Mouse (Mus musculus): ENCODE results near the gene Hddc3. TPM values are rescaled to one million over a fixed set of nuclear protein-coding genes. Genes with fewer than 3 reads are reported as not detected.

Gene Hddc3
- polyA plus RNA-seq, 1 experiment from 2014 or later, result 9.7 TPM

GRCm38 (mm10) chr7:80369461-80369860, 26.6 kb downstream of the Hddc3 start:
- Histone ChIP-seq H3K27ac (ENCODE audit: low read depth, low read length) (no peak overlapping the region), H3K36me3 (ENCODE audit: control insufficient read depth, insufficient read depth, low read length) (peaks cover 11% of the 10 kb centered on the region; the same call in 1 of the 2 replicates), H3K9me3 (ENCODE audit: control insufficient read depth, low read length) (no peaks in the 10 kb centered on the region), H3K4me2 (peak overlapping the region; percentile 97), H3K27me3 (replicated peaks; ENCODE audit: control insufficient read depth, insufficient read depth, low read length) (no peaks in the 10 kb centered on the region), H3K9ac (ENCODE audit: low read depth, low read length) (no peak overlapping the region), H3K4me3 (ENCODE audit: low read depth, low read length) (no peak overlapping the region), H3K4me1 (replicated peaks; ENCODE audit: control insufficient read depth, insufficient read depth, low read length) (peaks cover 12% of the 10 kb centered on the region)
- DNase-seq (ENCODE audit: low spot score) (no peak), ATAC-seq (replicated peaks; ENCODE audit: low FRiP score) (no peak)
- WGBS, result 62% methylated on average over 5 of the region's 5 CpGs

GRCm38 (mm10) chr7:80369967-80370431, 27.1 kb downstream of the Hddc3 start:
- no peak for DNase-seq (ENCODE audit: low spot score)

GRCm38 (mm10) chr7:80370649-80371040, 27.7 kb downstream of the Hddc3 start:
- peak overlapping the region; percentile 14 for H3K27ac ChIP-seq (ENCODE audit: low read depth, low read length)
- ATAC-seq (replicated peaks; ENCODE audit: low FRiP score), result peak; percentile 47
- WGBS, result 0% methylated on average over 29 of the region's 31 CpGs

More at GRCm38 (mm10) chr7:80369967-80370431, 27.1 kb downstream of the Hddc3 start:
- ATAC-seq (replicated peaks; ENCODE audit: low FRiP score), result no peak
- Histone ChIP-seq H3K27me3 (replicated peaks; ENCODE audit: control insufficient read depth, insufficient read depth, low read length) (no peaks in the 10 kb centered on the region), H3K36me3 (ENCODE audit: control insufficient read depth, insufficient read depth, low read length) (peaks cover 11% of the 10 kb centered on the region; the same call in 1 of the 2 replicates), H3K27ac (ENCODE audit: low read depth, low read length) (peak overlapping the region; percentile 14; the same call in 1 of the 2 replicates), H3K9me3 (ENCODE audit: control insufficient read depth, low read length) (no peaks in the 10 kb centered on the region), H3K4me3 (ENCODE audit: low read depth, low read length) (peak overlapping the region; percentile 81), H3K9ac (ENCODE audit: low read depth, low read length) (peak overlapping the region; percentile 73), H3K4me2 (peak overlapping the region; percentile 97), H3K4me1 (replicated peaks; ENCODE audit: control insufficient read depth, insufficient read depth, low read length) (peaks cover 12% of the 10 kb centered on the region)
- WGBS, result 40% methylated on average over 4 of the region's 4 CpGs

DNA sequence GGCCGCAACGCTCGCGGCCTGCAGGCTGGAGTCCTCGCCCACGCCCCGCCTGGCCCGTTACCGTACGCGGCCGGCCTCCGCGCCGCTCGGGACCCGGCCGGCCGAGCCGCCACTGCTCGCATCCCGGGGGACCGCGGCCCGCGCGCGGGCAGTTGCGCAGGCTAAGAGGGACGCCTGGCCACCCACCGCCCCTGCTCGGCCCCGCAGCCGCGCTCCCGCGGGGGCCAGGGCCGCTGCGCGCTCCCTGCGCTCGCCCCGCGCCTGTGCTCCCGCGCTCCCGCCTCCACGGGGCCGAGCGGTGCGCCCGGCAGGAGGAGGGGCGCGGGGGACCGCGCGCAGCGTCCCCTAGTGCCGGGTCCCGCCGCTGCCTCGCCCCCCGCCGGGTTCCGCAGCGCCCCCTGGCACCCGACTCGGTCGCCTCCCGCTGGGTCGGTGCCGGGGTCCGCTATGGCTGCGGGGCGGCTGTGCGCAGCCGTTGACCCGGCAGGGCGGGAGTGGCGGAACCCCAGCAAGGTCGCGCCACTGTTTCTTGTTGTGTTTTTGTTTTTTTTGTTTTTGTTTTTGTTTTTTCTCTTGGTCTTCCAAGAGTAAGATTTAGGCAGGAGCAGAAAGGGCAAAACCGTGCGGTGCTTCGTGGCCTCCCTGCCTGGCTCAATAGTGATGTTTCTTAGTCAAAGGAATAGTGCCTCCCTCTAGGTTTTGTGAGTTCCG, 28.3 kb downstream of the Hddc3 start, which contains the start of gene Man2a2:
Man2a2 (minus strand) TSS at position 335 of the 711 bp plus-strand sequence.
- H3K9me3 ChIP-seq (ENCODE audit: control insufficient read depth, low read length), result no peaks in the 10 kb centered on the region
- H3K4me1 ChIP-seq (replicated peaks; ENCODE audit: control insufficient read depth, insufficient read depth, low read length), result peaks cover 14% of the 10 kb centered on the region
- peak; percentile 78 for DNase-seq (ENCODE audit: low spot score)
- no peaks in the 10 kb centered on the region for H3K27me3 ChIP-seq (replicated peaks; ENCODE audit: control insufficient read depth, insufficient read depth, low read length)
- peak within 1 kb of the TSS; percentile 81 for H3K4me3 ChIP-seq (ENCODE audit: low read depth, low read length)
- peak within 1 kb of the TSS; percentile 97 for H3K4me2 ChIP-seq
- peaks cover 11% of the 10 kb centered on the region; the same call in 1 of the 2 replicates for H3K36me3 ChIP-seq (ENCODE audit: control insufficient read depth, insufficient read depth, low read length)
- peak within 1 kb of the TSS; percentile 73 for H3K9ac ChIP-seq (ENCODE audit: low read depth, low read length)
- ATAC-seq (replicated peaks; ENCODE audit: low FRiP score), result peak; percentile 73
- peak within 1 kb of the TSS; percentile 14 for H3K27ac ChIP-seq (ENCODE audit: low read depth, low read length)
- WGBS, result under 1% methylated on average over 51 of the region's 86 CpGs

More at GRCm38 (mm10) chr7:80370649-80371040, 27.7 kb downstream of the Hddc3 start:
- Histone ChIP-seq H3K4me3 (ENCODE audit: low read depth, low read length) (peak overlapping the region; percentile 81), H3K9ac (ENCODE audit: low read depth, low read length) (peak overlapping the region; percentile 73), H3K4me1 (replicated peaks; ENCODE audit: control insufficient read depth, insufficient read depth, low read length) (peaks cover 14% of the 10 kb centered on the region), H3K4me2 (peak overlapping the region; percentile 97), H3K36me3 (ENCODE audit: control insufficient read depth, insufficient read depth, low read length) (peaks cover 11% of the 10 kb centered on the region; the same call in 1 of the 2 replicates), H3K27me3 (replicated peaks; ENCODE audit: control insufficient read depth, insufficient read depth, low read length) (no peaks in the 10 kb centered on the region), H3K9me3 (ENCODE audit: control insufficient read depth, low read length) (no peaks in the 10 kb centered on the region)
- peak; percentile 77 for DNase-seq (ENCODE audit: low spot score)

DNA sequence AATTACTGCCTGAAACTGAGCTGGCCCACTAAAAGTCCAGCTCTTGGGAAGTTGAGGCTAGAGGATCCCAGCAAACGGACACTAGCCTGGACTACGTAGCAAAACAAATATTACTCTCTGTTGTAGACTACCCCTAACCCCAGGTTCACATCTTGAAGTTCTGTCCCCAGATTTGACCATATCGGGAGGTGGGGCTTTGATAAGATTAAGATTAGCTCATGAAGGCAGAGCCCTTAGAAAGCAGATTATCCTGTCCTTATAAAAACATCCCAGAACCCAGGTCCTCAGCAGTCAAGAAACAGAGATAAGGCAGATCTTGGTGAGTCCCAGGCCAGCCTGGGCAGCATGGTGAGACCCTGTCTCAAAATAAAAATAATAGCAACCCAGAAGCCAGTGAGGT, 29.3 kb downstream of the Hddc3 start:
- H3K4me1 ChIP-seq (replicated peaks; ENCODE audit: control insufficient read depth, insufficient read depth, low read length), result peaks cover 14% of the 10 kb centered on the region
- DNase-seq (ENCODE audit: low spot score) (no peak), ATAC-seq (replicated peaks; ENCODE audit: low FRiP score) (no peak)
- H3K4me2 ChIP-seq, result no peak overlapping the region
- no peak overlapping the region for H3K4me3 ChIP-seq (ENCODE audit: low read depth, low read length)
- no peaks in the 10 kb centered on the region for H3K9me3 ChIP-seq (ENCODE audit: control insufficient read depth, low read length)
- H3K27ac ChIP-seq (ENCODE audit: low read depth, low read length), result no peak overlapping the region
- H3K9ac ChIP-seq (ENCODE audit: low read depth, low read length), result no peak overlapping the region
- H3K27me3 ChIP-seq (replicated peaks; ENCODE audit: control insufficient read depth, insufficient read depth, low read length), result no peaks in the 10 kb centered on the region
- WGBS, result 65% methylated on average over 3 of the region's 3 CpGs
- H3K36me3 ChIP-seq (ENCODE audit: control insufficient read depth, insufficient read depth, low read length), result peaks cover 8% of the 10 kb centered on the region; the same call in 1 of the 2 replicates

- H3K4me2 ChIP-seq, result no peak overlapping the region
- no peaks in the 10 kb centered on the region for H3K27me3 ChIP-seq (replicated peaks; ENCODE audit: control insufficient read depth, insufficient read depth, low read length)
- DNase-seq (ENCODE audit: low spot score) (no peak), ATAC-seq (replicated peaks; ENCODE audit: low FRiP score) (no peak)
- peaks cover 7% of the 10 kb centered on the region; the same call in 1 of the 2 replicates for H3K36me3 ChIP-seq (ENCODE audit: control insufficient read depth, insufficient read depth, low read length)
- peaks cover 14% of the 10 kb centered on the region for H3K4me1 ChIP-seq (replicated peaks; ENCODE audit: control insufficient read depth, insufficient read depth, low read length)
- 44% methylated on average over 2 of the region's 2 CpGs for WGBS
- no peak overlapping the region for H3K4me3 ChIP-seq (ENCODE audit: low read depth, low read length)
- no peaks in the 10 kb centered on the region for H3K9me3 ChIP-seq (ENCODE audit: control insufficient read depth, low read length)
- H3K9ac ChIP-seq (ENCODE audit: low read depth, low read length), result no peak overlapping the region
- no peak overlapping the region for H3K27ac ChIP-seq (ENCODE audit: low read depth, low read length)
These were observed 29.8 kb downstream of the Hddc3 start for GRCm38 (mm10) chr7:80372667-80373066.

GRCm38 (mm10) chr7:80373352-80373751, 30.4 kb downstream of the Hddc3 start:
- Histone ChIP-seq H3K9ac (ENCODE audit: low read depth, low read length) (no peak overlapping the region), H3K9me3 (ENCODE audit: control insufficient read depth, low read length) (no peaks in the 10 kb centered on the region), H3K4me3 (ENCODE audit: low read depth, low read length) (no peak overlapping the region), H3K27ac (ENCODE audit: low read depth, low read length) (no peak overlapping the region), H3K4me1 (replicated peaks; ENCODE audit: control insufficient read depth, insufficient read depth, low read length) (peaks cover 14% of the 10 kb centered on the region), H3K4me2 (no peak overlapping the region), H3K27me3 (replicated peaks; ENCODE audit: control insufficient read depth, insufficient read depth, low read length) (no peaks in the 10 kb centered on the region), H3K36me3 (ENCODE audit: control insufficient read depth, insufficient read depth, low read length) (peaks cover 3% of the 10 kb centered on the region; the same call in 1 of the 2 replicates)
- DNase-seq (ENCODE audit: low spot score) (no peak), ATAC-seq (replicated peaks; ENCODE audit: low FRiP score) (no peak)
- WGBS, result 70% methylated on average over 4 of the region's 4 CpGs

GRCm38 (mm10) chr7:80373850-80374249, 30.9 kb downstream of the Hddc3 start:
- Histone ChIP-seq H3K9me3 (ENCODE audit: control insufficient read depth, low read length) (no peaks in the 10 kb centered on the region), H3K27me3 (replicated peaks; ENCODE audit: control insufficient read depth, insufficient read depth, low read length) (no peaks in the 10 kb centered on the region), H3K27ac (ENCODE audit: low read depth, low read length) (no peak overlapping the region), H3K4me1 (replicated peaks; ENCODE audit: control insufficient read depth, insufficient read depth, low read length) (peaks cover 14% of the 10 kb centered on the region), H3K4me3 (ENCODE audit: low read depth, low read length) (no peak overlapping the region), H3K36me3 (ENCODE audit: control insufficient read depth, insufficient read depth, low read length) (no peaks in the 10 kb centered on the region), H3K4me2 (no peak overlapping the region), H3K9ac (ENCODE audit: low read depth, low read length) (no peak overlapping the region)
- DNase-seq (ENCODE audit: low spot score) (no peak), ATAC-seq (replicated peaks; ENCODE audit: low FRiP score) (no peak)
- WGBS, result 78% methylated on average over 12 of the region's 12 CpGs
